Mouse (Mus musculus): ENCODE measurements at regions not wholly inside any gene's neighbourhood (a gene's known extent, or its start where the extent isn't known, plus 50 kb on each side); places are given as distances from the start of the nearest gene placed in this dataset.

- Histone ChIP-seq H3K4me1 (ENCODE audit: control insufficient read depth, insufficient read depth, low read length) (no peaks in the 10 kb centered on the region), H3K27ac (ENCODE audit: control insufficient read depth, insufficient read depth, low read depth, low read length) (no peak overlapping the region), H3K4me3 (ENCODE audit: control insufficient read depth, low read depth, low read length) (no peak overlapping the region), H3K36me3 (ENCODE audit: control insufficient read depth, insufficient read depth, low read length) (no peaks in the 10 kb centered on the region), H3K27me3 (ENCODE audit: control insufficient read depth, insufficient read depth, low read length) (no peaks in the 10 kb centered on the region)
- TF ChIP-seq CTCF (IDR thresholded peaks at IDR 0.05; ENCODE audit: control insufficient read depth, insufficient read depth, insufficient replicate concordance, low read depth, low read length), result no peak
- TF ChIP-seq POLR2A (IDR thresholded peaks at IDR 0.05; ENCODE audit: control insufficient read depth, low read depth, low read length), result no peak
Measured at GRCm38 (mm10) chr3:39461561-39461960, 574.8 kb downstream of the Fat4 start.

GRCm38 (mm10) chr3:39465811-39466210, 579.1 kb downstream of the Fat4 start:
- H3K4me3 ChIP-seq (ENCODE audit: control insufficient read depth, low read depth, low read length), result no peak overlapping the region
- no peak overlapping the region for H3K27ac ChIP-seq (ENCODE audit: control insufficient read depth, insufficient read depth, low read depth, low read length)
- H3K4me1 ChIP-seq (ENCODE audit: control insufficient read depth, insufficient read depth, low read length), result no peaks in the 10 kb centered on the region
- TF ChIP-seq POLR2A (IDR thresholded peaks at IDR 0.05; ENCODE audit: control insufficient read depth, low read depth, low read length) (no peak), CTCF (IDR thresholded peaks at IDR 0.05; ENCODE audit: control insufficient read depth, insufficient read depth, insufficient replicate concordance, low read depth, low read length) (no peak)
- H3K27me3 ChIP-seq (ENCODE audit: control insufficient read depth, insufficient read depth, low read length), result no peaks in the 10 kb centered on the region
- no peaks in the 10 kb centered on the region for H3K36me3 ChIP-seq (ENCODE audit: control insufficient read depth, insufficient read depth, low read length)

- Histone ChIP-seq H3K4me1 (ENCODE audit: control insufficient read depth, insufficient read depth, low read length) (no peaks in the 10 kb centered on the region), H3K36me3 (ENCODE audit: control insufficient read depth, insufficient read depth, low read length) (no peaks in the 10 kb centered on the region), H3K4me3 (ENCODE audit: control insufficient read depth, low read depth, low read length) (no peak overlapping the region), H3K27me3 (ENCODE audit: control insufficient read depth, insufficient read depth, low read length) (no peaks in the 10 kb centered on the region), H3K27ac (ENCODE audit: control insufficient read depth, insufficient read depth, low read depth, low read length) (no peak overlapping the region)
- no peak for TF ChIP-seq CTCF (IDR thresholded peaks at IDR 0.05; ENCODE audit: control insufficient read depth, insufficient read depth, insufficient replicate concordance, low read depth, low read length)
Measured at GRCm38 (mm10) chr3:39489392-39489791, 602.7 kb downstream of the Fat4 start.

- Histone ChIP-seq H3K4me3 (ENCODE audit: control insufficient read depth, low read depth, low read length) (no peak overlapping the region), H3K27me3 (ENCODE audit: control insufficient read depth, insufficient read depth, low read length) (no peaks in the 10 kb centered on the region), H3K36me3 (ENCODE audit: control insufficient read depth, insufficient read depth, low read length) (no peaks in the 10 kb centered on the region), H3K27ac (ENCODE audit: control insufficient read depth, insufficient read depth, low read depth, low read length) (no peak overlapping the region), H3K4me1 (ENCODE audit: control insufficient read depth, insufficient read depth, low read length) (no peaks in the 10 kb centered on the region)
- TF ChIP-seq CTCF (IDR thresholded peaks at IDR 0.05; ENCODE audit: control insufficient read depth, insufficient read depth, insufficient replicate concordance, low read depth, low read length), result no peak
- no peak for TF ChIP-seq POLR2A (IDR thresholded peaks at IDR 0.05; ENCODE audit: control insufficient read depth, low read depth, low read length)
Measured at GRCm38 (mm10) chr3:39494363-39494762, 607.6 kb downstream of the Fat4 start.

- H3K27ac ChIP-seq (ENCODE audit: control insufficient read depth, insufficient read depth, low read depth, low read length), result no peak overlapping the region
- no peak overlapping the region for H3K4me3 ChIP-seq (ENCODE audit: control insufficient read depth, low read depth, low read length)
- H3K27me3 ChIP-seq (ENCODE audit: control insufficient read depth, insufficient read depth, low read length), result no peaks in the 10 kb centered on the region
- no peaks in the 10 kb centered on the region for H3K36me3 ChIP-seq (ENCODE audit: control insufficient read depth, insufficient read depth, low read length)
- no peak for TF ChIP-seq CTCF (IDR thresholded peaks at IDR 0.05; ENCODE audit: control insufficient read depth, insufficient read depth, insufficient replicate concordance, low read depth, low read length)
- no peaks in the 10 kb centered on the region for H3K4me1 ChIP-seq (ENCODE audit: control insufficient read depth, insufficient read depth, low read length)
Measured at GRCm38 (mm10) chr3:39528087-39528486, 641.3 kb downstream of the Fat4 start.

- no peaks in the 10 kb centered on the region for H3K27me3 ChIP-seq (ENCODE audit: control insufficient read depth, insufficient read depth, low read length)
- H3K4me1 ChIP-seq (ENCODE audit: control insufficient read depth, insufficient read depth, low read length), result no peaks in the 10 kb centered on the region
- H3K4me3 ChIP-seq (ENCODE audit: control insufficient read depth, low read depth, low read length), result no peak overlapping the region
- H3K27ac ChIP-seq (ENCODE audit: control insufficient read depth, insufficient read depth, low read depth, low read length), result no peak overlapping the region
- no peak for TF ChIP-seq POLR2A (IDR thresholded peaks at IDR 0.05; ENCODE audit: control insufficient read depth, low read depth, low read length)
- no peak for TF ChIP-seq CTCF (IDR thresholded peaks at IDR 0.05; ENCODE audit: control insufficient read depth, insufficient read depth, insufficient replicate concordance, low read depth, low read length)
- no peaks in the 10 kb centered on the region for H3K36me3 ChIP-seq (ENCODE audit: control insufficient read depth, insufficient read depth, low read length)
Measured at GRCm38 (mm10) chr3:39537515-39537914, 650.8 kb downstream of the Fat4 start.

GRCm38 (mm10) chr3:39540530-39541118, 653.9 kb downstream of the Fat4 start:
- Histone ChIP-seq H3K36me3 (ENCODE audit: control insufficient read depth, insufficient read depth, low read length) (no peaks in the 10 kb centered on the region), H3K4me3 (ENCODE audit: control insufficient read depth, low read depth, low read length) (no peak overlapping the region), H3K4me1 (ENCODE audit: control insufficient read depth, insufficient read depth, low read length) (no peaks in the 10 kb centered on the region), H3K27me3 (ENCODE audit: control insufficient read depth, insufficient read depth, low read length) (no peaks in the 10 kb centered on the region), H3K27ac (ENCODE audit: control insufficient read depth, insufficient read depth, low read depth, low read length) (no peak overlapping the region)
- no peak for TF ChIP-seq CTCF (IDR thresholded peaks at IDR 0.05; ENCODE audit: control insufficient read depth, insufficient read depth, insufficient replicate concordance, low read depth, low read length)
- TF ChIP-seq POLR2A (IDR thresholded peaks at IDR 0.05; ENCODE audit: control insufficient read depth, low read depth, low read length), result no peak

Data from testis, adult 2 months (tissue).